Mouse (Mus musculus) CD4-positive, CD25-positive, alpha-beta regulatory T cell, adult 2 months (primary cell): ENCODE results near the gene Pmepa1.
A peak's percentile ranks its signal among the peaks of the same experiment; 100 is the strongest.

Experiments used
- DNase-seq: peaks from one replicate; pipeline ENCODE4 v3.0.0-alpha.2; 2012; ENCODE audit warnings: low read depth, low spot score

The Pmepa1 gene

GRCm38 (mm10) chr2:173186047-173186943 lies 90.0 kb downstream of the Pmepa1 start:
- DNase-seq = peak; percentile 89

DNA sequence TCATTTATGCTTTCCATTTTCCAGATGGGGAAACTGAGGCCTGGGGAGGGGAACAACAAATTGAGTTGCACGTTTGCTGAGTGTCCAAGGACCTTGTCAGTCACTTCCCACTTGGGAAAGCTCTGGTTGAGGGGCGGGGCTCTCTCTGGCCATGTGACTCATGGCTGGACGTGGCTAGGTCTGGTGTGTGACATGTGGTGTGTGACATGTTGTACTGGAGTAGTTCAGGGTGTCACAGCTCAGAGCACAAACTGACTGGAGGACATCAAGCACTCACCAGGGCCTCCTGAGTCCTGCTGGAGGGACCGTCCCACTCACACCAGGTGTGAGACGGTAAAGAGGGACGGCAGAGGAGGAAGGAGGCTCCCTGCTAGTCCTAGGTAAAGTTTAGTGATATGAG lies 91.1 kb downstream of the Pmepa1 start:
- DNase-seq = no peak

DNA sequence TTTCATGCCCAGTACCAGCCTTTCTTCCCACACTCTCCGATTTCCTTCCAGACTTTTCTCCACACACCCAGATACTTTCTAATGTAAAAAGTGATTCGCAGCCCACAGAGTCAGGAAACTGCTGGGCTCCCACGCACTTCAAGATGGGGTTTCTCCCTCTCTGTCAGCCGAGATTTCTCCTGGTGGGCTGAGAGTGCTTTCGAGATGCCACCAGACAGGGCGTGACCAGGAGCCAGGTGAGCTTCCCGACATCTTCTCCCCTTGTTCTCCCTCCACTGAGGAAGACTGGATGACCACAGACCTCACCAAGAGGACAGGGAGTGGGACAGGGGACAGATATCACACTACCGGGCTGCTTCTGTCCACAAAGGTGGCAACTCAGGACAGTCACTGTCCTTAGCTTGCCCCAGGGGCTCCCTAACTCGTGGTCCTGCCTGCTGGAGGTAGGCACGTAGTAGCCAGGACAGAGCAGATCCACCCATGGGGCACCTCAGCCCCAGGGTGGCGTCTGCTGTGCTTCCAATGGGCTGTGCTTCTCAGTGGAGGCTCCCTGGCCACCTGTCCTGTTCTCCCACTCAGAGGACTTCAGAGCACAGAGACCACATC lies 91.8 kb downstream of the Pmepa1 start:
- DNase-seq = no peak

- DNase-seq = peak; percentile 68
Measured at GRCm38 (mm10) chr2:173183836-173184460, 92.4 kb downstream of the Pmepa1 start.

GRCm38 (mm10) chr2:173183311-173183710 lies 93.0 kb downstream of the Pmepa1 start:
- DNase-seq = no peak

GRCm38 (mm10) chr2:173182796-173183195 lies 93.5 kb downstream of the Pmepa1 start:
- DNase-seq = no peak

- DNase-seq = no peak
Measured at GRCm38 (mm10) chr2:173181901-173182300, 94.4 kb downstream of the Pmepa1 start.

- DNase-seq = no peak
Measured at GRCm38 (mm10) chr2:173181486-173181885, 94.8 kb downstream of the Pmepa1 start.

DNA sequence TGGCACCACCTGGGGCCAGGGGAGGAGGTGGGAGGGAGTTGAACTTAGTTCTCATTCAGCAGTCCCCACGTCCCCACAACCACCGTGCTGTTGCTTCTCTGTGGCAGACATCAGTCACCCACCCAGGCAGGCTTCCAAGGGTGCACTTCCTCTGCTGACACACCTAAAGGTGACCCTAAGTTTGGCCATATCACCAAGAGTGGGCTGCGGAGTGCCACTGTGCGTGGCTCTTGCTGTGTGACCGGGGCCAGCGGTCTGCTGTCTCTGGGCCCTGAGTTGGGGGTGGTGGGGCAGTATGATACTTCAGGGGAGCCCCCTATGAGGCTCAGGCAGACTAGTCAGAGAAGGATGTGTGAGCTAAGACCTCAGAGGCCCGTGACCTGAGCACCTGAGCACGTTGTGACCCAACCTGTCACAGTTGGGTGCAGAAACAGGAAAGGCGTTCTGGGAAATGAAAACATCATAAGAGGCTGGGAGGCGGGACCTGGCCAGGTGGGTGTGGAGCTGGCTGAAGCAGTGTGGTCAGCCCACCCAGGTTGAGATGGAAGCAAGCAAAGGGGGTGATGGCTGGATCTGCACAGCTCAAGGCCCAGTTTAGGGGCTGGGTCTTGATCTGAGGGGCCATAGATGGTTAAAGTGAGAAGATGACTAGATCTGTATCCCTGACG lies 95.5 kb downstream of the Pmepa1 start:
- no peak for DNase-seq

DNA sequence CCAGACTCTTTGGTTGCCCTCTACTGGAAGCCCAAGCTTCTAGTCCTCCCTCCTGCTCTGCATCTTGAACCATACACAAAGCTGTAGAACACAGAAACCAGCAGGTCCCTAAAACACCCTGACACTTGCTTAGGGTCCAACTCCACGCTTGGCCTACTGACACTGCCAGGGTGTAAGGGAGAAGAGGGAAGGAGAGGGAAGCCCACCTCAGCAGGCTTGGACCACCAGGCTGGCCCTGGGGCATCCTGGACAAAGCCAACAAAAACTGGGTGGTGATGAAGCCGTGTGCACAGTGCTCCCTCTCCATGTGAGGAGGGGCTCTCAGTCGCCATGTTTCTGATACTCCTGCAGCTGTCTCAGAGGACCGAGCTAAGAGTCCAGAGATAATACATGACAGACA lies 96.3 kb downstream of the Pmepa1 start:
- DNase-seq = no peak

DNA sequence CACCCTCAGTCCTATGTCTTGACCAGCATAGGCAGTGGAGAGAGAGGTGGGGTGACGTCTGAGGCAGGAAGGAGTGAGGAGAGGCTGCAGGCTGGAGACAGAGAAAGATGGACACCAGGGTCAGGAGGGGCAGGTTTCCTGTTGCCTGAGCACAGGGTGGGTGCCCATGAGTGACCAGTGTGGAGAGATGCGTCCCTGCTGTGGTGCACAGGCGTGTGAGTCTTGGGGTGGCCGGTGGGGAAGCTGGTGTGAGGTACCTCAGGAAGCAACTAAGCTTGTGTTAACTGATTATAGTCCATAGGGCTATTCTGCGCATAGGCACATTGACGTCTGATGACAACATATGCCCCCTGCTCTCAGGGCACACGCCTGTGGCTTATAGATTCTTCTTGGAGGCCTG lies 97.3 kb downstream of the Pmepa1 start:
- no peak for DNase-seq

DNA sequence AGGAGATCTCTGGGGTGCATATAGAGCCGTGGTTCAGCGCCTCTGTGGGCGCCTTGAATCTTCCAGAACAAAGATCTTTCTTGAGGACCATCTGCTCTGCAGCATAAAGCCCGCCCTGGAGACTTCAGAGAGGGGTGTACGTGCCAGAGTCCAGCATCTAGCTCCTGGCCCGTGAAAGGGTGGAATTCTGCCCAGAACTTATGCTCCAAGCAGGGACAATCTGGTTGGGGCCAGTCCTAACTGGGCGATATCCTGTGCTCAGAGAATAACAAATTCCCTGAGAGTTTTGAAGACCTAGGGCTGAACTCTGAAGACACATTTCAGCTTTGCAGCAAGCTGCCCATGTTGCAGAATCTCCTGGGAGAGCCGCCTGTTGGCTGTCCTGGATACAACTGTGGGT lies 98.4 kb downstream of the Pmepa1 start:
- DNase-seq = no peak

GRCm38 (mm10) chr2:173177481-173177880 lies 98.9 kb downstream of the Pmepa1 start:
- no peak for DNase-seq

- no peak for DNase-seq
Measured at GRCm38 (mm10) chr2:173175703-173176102, 100.6 kb downstream of the Pmepa1 start.

- no peak for DNase-seq
Measured at GRCm38 (mm10) chr2:173174569-173174968, 101.8 kb downstream of the Pmepa1 start.
